Mouse (Mus musculus): ENCODE measurements around the gene Fyb. TPM values are rescaled to one million over a fixed set of nuclear protein-coding genes. Genes with fewer than 3 reads are reported as not detected.

Gene Fyb
- polyA plus RNA-seq, 2 experiments: 8.3 to 19.5 TPM

GRCm38 (mm10) chr15:6533858-6534343, 11.2 kb downstream of the Fyb start:
- no peaks in the 10 kb centered on the region for H3K36me3 ChIP-seq (replicated peaks; ENCODE audit: control insufficient read depth, insufficient read depth, low read depth)
- H3K27me3 ChIP-seq (ENCODE audit: control insufficient read depth, insufficient read depth, low read length): no peaks in the 10 kb centered on the region
- H3K4me2 ChIP-seq (ENCODE audit: low read depth): no peak overlapping the region
- H3K4me1 ChIP-seq (replicated peaks; ENCODE audit: control insufficient read depth in 2 of 2, insufficient read depth in 2 of 2, low read length in 1 of 2): no peaks in the 10 kb centered on the region
- no peak overlapping the region for H3K9ac ChIP-seq (replicated peaks)
- DNase-seq (ENCODE audit: low read depth in 3 of 3, low spot score in 3 of 3) (no peak), ATAC-seq (ENCODE audit: insufficient read depth) (no peak)
- no peaks in the 10 kb centered on the region for H3K9me3 ChIP-seq (ENCODE audit: control insufficient read depth, low read length)
- 64% methylated on average over 3 of the region's 3 CpGs for WGBS (ENCODE audit: insufficient replicate concordance)
- H3K27ac ChIP-seq: no peak overlapping the region
- no peak overlapping the region for H3K4me3 ChIP-seq (ENCODE audit: insufficient read depth in 1 of 2, low read depth in 2 of 2, low read length in 2 of 2)
- TF ChIP-seq EP300 (IDR thresholded peaks at IDR 0.05; ENCODE audit: low read depth): no peak
- TF ChIP-seq CTCF (IDR thresholded peaks at IDR 0.05; ENCODE audit: low read depth): no peak

- Histone ChIP-seq H3K4me3 (ENCODE audit: insufficient read depth in 1 of 2, low read depth in 2 of 2, low read length in 2 of 2) (no peak overlapping the region), H3K4me2 (ENCODE audit: low read depth) (0 out of 2 replicates have a peak overlapping the region, but pooled peaks have one; percentile 15), H3K9me3 (ENCODE audit: control insufficient read depth, low read length) (no peaks in the 10 kb centered on the region), H3K9ac (replicated peaks) (no peak overlapping the region), H3K27ac (no peak overlapping the region), H3K36me3 (replicated peaks; ENCODE audit: control insufficient read depth, insufficient read depth, low read depth) (no peaks in the 10 kb centered on the region), H3K4me1 (replicated peaks; ENCODE audit: control insufficient read depth in 2 of 2, insufficient read depth in 2 of 2, low read length in 1 of 2) (no peaks in the 10 kb centered on the region), H3K27me3 (ENCODE audit: control insufficient read depth, insufficient read depth, low read length) (no peaks in the 10 kb centered on the region)
- no peak for DNase-seq (ENCODE audit: low read depth in 3 of 3, low spot score in 3 of 3)
- TF ChIP-seq EP300 (IDR thresholded peaks at IDR 0.05; ENCODE audit: low read depth): peak; percentile 27; the same call in 1 of the 2 replicates
- TF ChIP-seq CTCF (IDR thresholded peaks at IDR 0.05; ENCODE audit: low read depth): no peak
- ATAC-seq (ENCODE audit: insufficient read depth): no peak
- WGBS (ENCODE audit: insufficient replicate concordance): 43% methylated on average over 8 of the region's 8 CpGs
Observed at GRCm38 (mm10) chr15:6534592-6534991, 11.9 kb downstream of the Fyb start.

GRCm38 (mm10) chr15:6539639-6540338, 17.1 kb downstream of the Fyb start:
- Histone ChIP-seq H3K4me2 (ENCODE audit: low read depth) (0 out of 2 replicates have a peak overlapping the region, but pooled peaks have one; percentile 2), H3K27me3 (ENCODE audit: control insufficient read depth, insufficient read depth, low read length) (no peaks in the 10 kb centered on the region), H3K4me3 (ENCODE audit: insufficient read depth in 1 of 2, low read depth in 2 of 2, low read length in 2 of 2) (no peak overlapping the region), H3K36me3 (replicated peaks; ENCODE audit: control insufficient read depth, insufficient read depth, low read depth) (no peaks in the 10 kb centered on the region), H3K27ac (no peak overlapping the region), H3K4me1 (replicated peaks; ENCODE audit: control insufficient read depth in 2 of 2, insufficient read depth in 2 of 2, low read length in 1 of 2) (peaks cover 2 to 11% of the 10 kb centered on the region in 2 experiments; a peak in 3 of 4 replicates), H3K9ac (replicated peaks) (no peak overlapping the region), H3K9me3 (ENCODE audit: control insufficient read depth, low read length) (no peaks in the 10 kb centered on the region)
- DNase-seq (ENCODE audit: low read depth in 3 of 3, low spot score in 3 of 3) (no peak), ATAC-seq (ENCODE audit: insufficient read depth) (peak; percentile 66)
- TF ChIP-seq CTCF (IDR thresholded peaks at IDR 0.05; ENCODE audit: low read depth) (no peak), EP300 (IDR thresholded peaks at IDR 0.05; ENCODE audit: low read depth) (peak; percentile 47)
- 21% methylated on average over 7 of the region's 7 CpGs for WGBS (ENCODE audit: insufficient replicate concordance)

- DNase-seq (ENCODE audit: low read depth in 3 of 3, low spot score in 3 of 3): no peak
- H3K27me3 ChIP-seq (ENCODE audit: control insufficient read depth, insufficient read depth, low read length): no peaks in the 10 kb centered on the region
- TF ChIP-seq EP300 (IDR thresholded peaks at IDR 0.05; ENCODE audit: low read depth) (no peak), CTCF (IDR thresholded peaks at IDR 0.05; ENCODE audit: low read depth) (no peak)
- no peak overlapping the region for H3K4me2 ChIP-seq (ENCODE audit: low read depth)
- ATAC-seq (ENCODE audit: insufficient read depth): no peak
- H3K27ac ChIP-seq: no peak overlapping the region
- H3K9me3 ChIP-seq (ENCODE audit: control insufficient read depth, low read length): no peaks in the 10 kb centered on the region
- H3K4me1 ChIP-seq (replicated peaks; ENCODE audit: control insufficient read depth in 2 of 2, insufficient read depth in 2 of 2, low read length in 1 of 2): peaks cover 4 to 9% of the 10 kb centered on the region in 2 experiments; a peak in 3 of 4 replicates
- H3K4me3 ChIP-seq (ENCODE audit: insufficient read depth in 1 of 2, low read depth in 2 of 2, low read length in 2 of 2): no peak overlapping the region
- 65% methylated on average over 4 of the region's 4 CpGs for WGBS (ENCODE audit: insufficient replicate concordance)
- no peak overlapping the region for H3K9ac ChIP-seq (replicated peaks)
- H3K36me3 ChIP-seq (replicated peaks; ENCODE audit: control insufficient read depth, insufficient read depth, low read depth): no peaks in the 10 kb centered on the region
Observed at GRCm38 (mm10) chr15:6548911-6549310, 26.3 kb downstream of the Fyb start.

- Histone ChIP-seq H3K9ac (replicated peaks) (no peak overlapping the region), H3K36me3 (replicated peaks; ENCODE audit: control insufficient read depth, insufficient read depth, low read depth) (no peaks in the 10 kb centered on the region), H3K4me2 (ENCODE audit: low read depth) (0 out of 2 replicates have a peak overlapping the region, but pooled peaks have one; percentile 13), H3K4me1 (replicated peaks; ENCODE audit: control insufficient read depth in 2 of 2, insufficient read depth in 2 of 2, low read length in 1 of 2) (peaks cover 4 to 30% of the 10 kb centered on the region in 2 experiments; a peak in 3 of 4 replicates), H3K4me3 (ENCODE audit: insufficient read depth in 1 of 2, low read depth in 2 of 2, low read length in 2 of 2) (no peak overlapping the region), H3K27me3 (ENCODE audit: control insufficient read depth, insufficient read depth, low read length) (no peaks in the 10 kb centered on the region), H3K27ac (no peak overlapping the region), H3K9me3 (ENCODE audit: control insufficient read depth, low read length) (no peaks in the 10 kb centered on the region)
- ATAC-seq (ENCODE audit: insufficient read depth) (peak; percentile 53; the same call in 1 of the 2 replicates), DNase-seq (ENCODE audit: low read depth in 3 of 3, low spot score in 3 of 3) (no peak)
- WGBS (ENCODE audit: insufficient replicate concordance): 27% methylated on average over 7 of the region's 7 CpGs
- TF ChIP-seq CTCF (IDR thresholded peaks at IDR 0.05; ENCODE audit: low read depth): no peak
- TF ChIP-seq EP300 (IDR thresholded peaks at IDR 0.05; ENCODE audit: low read depth): peak; percentile 32; the same call in 1 of the 2 replicates
Observed at GRCm38 (mm10) chr15:6551875-6552274, 29.2 kb downstream of the Fyb start.

All from liver, embryonic 14.5 days (tissue).